Mouse (Mus musculus) CH12.LX (cell line): ENCODE measurements around the gene Slc16a3.

ENCODE experiments used
- CTCF ChIP-seq, 2 experiments: IDR thresholded peaks in 1 of 2; conservative IDR thresholded peaks in 1 of 2; 2 replicates each; pipeline ENCODE4 v1.5.1; 2011 to 2012; ENCODE audit warnings: low read depth in 2 of 2, low read length in 2 of 2, improper control_type of control experiment in 1 of 2, inconsistent platforms in 1 of 2, mild to moderate bottlenecking in 1 of 2, moderate library complexity in 1 of 2
- JUN ChIP-seq: IDR thresholded peaks from 2 replicates; pipeline ENCODE4 v1.6.1; 2011; ENCODE audit warnings: low read depth, mild to moderate bottlenecking, low read length, improper control_type of control experiment, moderate library complexity; ENCODE audit not compliant: insufficient read depth
- POLR2A ChIP-seq: IDR thresholded peaks from 2 replicates; pipeline ENCODE4 v1.6.1; 2011; ENCODE audit warnings: low read depth, mild to moderate bottlenecking, improper control_type of control experiment, low read length

DNA sequence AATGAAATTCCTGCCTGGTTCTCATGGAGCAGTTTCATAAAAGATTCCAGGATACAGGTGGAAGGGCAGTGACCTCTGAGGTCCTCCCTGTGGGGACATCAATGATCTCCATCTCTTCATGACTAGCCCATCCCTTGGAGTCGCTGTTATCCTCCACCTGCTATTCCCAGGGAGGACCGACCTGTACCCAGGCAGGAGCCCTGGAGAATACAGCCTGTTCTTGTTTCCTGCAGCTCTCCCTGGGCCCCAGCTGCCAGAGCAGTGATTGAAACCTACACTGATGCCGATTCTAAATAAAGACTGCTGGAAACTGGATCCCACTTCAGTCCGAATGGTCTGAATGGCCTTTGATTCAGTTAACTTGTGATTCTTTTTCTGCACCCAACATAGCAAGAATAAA is 16.8 kb upstream of the Slc16a3 start:
- no peak for TF ChIP-seq CTCF (conservative IDR thresholded peaks at IDR 0.05 in 1 of 2, IDR thresholded peaks at IDR 0.05 in 1 of 2; ENCODE audit: low read depth in 2 of 2, low read length in 2 of 2)
- no peak for TF ChIP-seq JUN
- no peak for TF ChIP-seq POLR2A
